Mouse (Mus musculus) limb, embryonic 11.5 days (tissue): ENCODE measurements around the gene Ate1. TPM values are rescaled to one million over a fixed set of nuclear protein-coding genes. Genes with fewer than 3 reads are reported as not detected.

ENCODE experiments used
- ATAC-seq: fragments of 200-750 bp; cut with Nextera tagmentation; 2 replicates; pipeline ENCODE4 v1.8.0; 2017; ENCODE audit warnings: low read depth; ENCODE audit not compliant: insufficient number of reproducible peaks, low FRiP score, low TSS enrichment
- DNase-seq: peaks from one replicate; pipeline ENCODE4 v3.0.0-alpha.2; 2015; ENCODE audit warnings: low spot score
- H3K27ac ChIP-seq: fragments of 300-500 bp; sonication (generic); replicated peaks from 2 replicates; pipeline ENCODE4 v1.5.1; 2014; ENCODE audit warnings: low read depth, mild to moderate bottlenecking, low read length
- H3K27me3 ChIP-seq: fragments of 300-500 bp; sonication (generic); 2 replicates; pipeline ENCODE4 v1.6.1; 2014; ENCODE audit warnings: mild to moderate bottlenecking, low read length, mixed read lengths; ENCODE audit not compliant: control insufficient read depth, insufficient read depth
- H3K36me3 ChIP-seq: fragments of 300-500 bp; sonication (generic); 2 replicates; pipeline ENCODE4 v1.6.1; 2014; ENCODE audit warnings: mild to moderate bottlenecking, low read length, moderate library complexity, mixed read lengths; ENCODE audit not compliant: control insufficient read depth, insufficient read depth
- H3K4me1 ChIP-seq: fragments of 300-500 bp; sonication (generic); 2 replicates; pipeline ENCODE4 v1.6.1; 2014; ENCODE audit warnings: low read length, mixed read lengths; ENCODE audit not compliant: control insufficient read depth, insufficient read depth
- H3K4me2 ChIP-seq: fragments of 300-500 bp; sonication (generic); 2 replicates; pipeline ENCODE4 v1.6.1; 2014; ENCODE audit warnings: low read depth, mild to moderate bottlenecking, moderate library complexity; ENCODE audit not compliant: severe bottlenecking
- H3K4me3 ChIP-seq: fragments of 300-500 bp; sonication (generic); 2 replicates; pipeline ENCODE4 v1.5.1; 2014; ENCODE audit warnings: low read depth, low read length
- H3K9ac ChIP-seq: fragments of 300-500 bp; sonication (generic); 2 replicates; pipeline ENCODE4 v1.6.1; 2014; ENCODE audit warnings: mild to moderate bottlenecking, low read length
- H3K9me3 ChIP-seq: fragments of 300-500 bp; sonication (generic); 2 replicates; pipeline ENCODE4 v1.6.1; 2016; ENCODE audit warnings: low read length; ENCODE audit not compliant: control insufficient read depth
- WGBS: fragments of 180-500 bp; shearing (Covaris S2); extraction: QIAGEN DNeasy Blood & Tissue Kit; methylation state at CpG from one replicate; pipeline ENCODE4 v1.1.7; 2014; 5-methylcytosine and 5-hydroxymethylcytosine counted together
- polyA plus RNA-seq: library from polyadenylated mRNA; unstranded; fragments of >200 nt; fragmentation: Nextera tagmentation; extraction: Ambion mirVana; gene quantifications from 2 replicates; pipeline ENCODE4 v1.2.1, GENCODE M21; 2014

Ate1 gene
- polyA plus RNA-seq, 1 experiment from 2014 or later = 38.3 TPM

GRCm38 (mm10) chr7:130367222-130368035 lies 152.7 kb downstream of the Ate1 start:
- Histone ChIP-seq H3K27me3 (no peaks in the 10 kb centered on the region), H3K9ac (no peak overlapping the region), H3K4me1 (0 out of 2 replicates have a peak, but pooled peaks cover 4% of the 10 kb centered on the region), H3K36me3 (no peaks in the 10 kb centered on the region), H3K4me2 (no peak overlapping the region), H3K9me3 (no peaks in the 10 kb centered on the region), H3K27ac (no peak overlapping the region), H3K4me3 (no peak overlapping the region)
- 41% methylated on average over 12 of the region's 12 CpGs for WGBS
- peak; percentile 21 for DNase-seq
- no peak for ATAC-seq

GRCm38 (mm10) chr7:130365711-130366110 lies 154.5 kb downstream of the Ate1 start:
- 94% methylated on average over 10 of the region's 10 CpGs for WGBS
- no peaks in the 10 kb centered on the region for H3K36me3 ChIP-seq
- DNase-seq (peak; percentile 17), ATAC-seq (no peak)
- no peak overlapping the region for H3K27ac ChIP-seq
- H3K9ac ChIP-seq = no peak overlapping the region
- H3K9me3 ChIP-seq = no peaks in the 10 kb centered on the region
- H3K4me3 ChIP-seq = no peak overlapping the region
- no peak overlapping the region for H3K4me2 ChIP-seq
- H3K4me1 ChIP-seq = 0 out of 2 replicates have a peak, but pooled peaks cover 4% of the 10 kb centered on the region
- H3K27me3 ChIP-seq = no peaks in the 10 kb centered on the region

Other genes starting within 250 kb of the Ate1 start
- gene Nsmce4a, start 52.7 kb upstream of the Ate1 start, polyA plus RNA-seq = 234 and 240 TPM in 2 replicates
- gene Tacc2, start 57.1 kb upstream of the Ate1 start, polyA plus RNA-seq = 34.7 and 40.0 TPM in 2 replicates